Mouse (Mus musculus): Measurements from ENCODE around the gene Elof1.

GRCm38 (mm10) chr9:22149426-22150248, 32.7 kb upstream of the Elof1 start:
- TF ChIP-seq CTCF (IDR thresholded peaks at IDR 0.05) (no peak), EP300 (IDR thresholded peaks at IDR 0.05) (no peak)

Data from lung, postnatal 0 days (tissue).